Mouse (Mus musculus) adrenal gland, postnatal 14 days (tissue): ENCODE measurements around the gene Nradd. TPM values are rescaled to one million over a fixed set of nuclear protein-coding genes. Genes with fewer than 3 reads are reported as not detected.

Experiments used
- DNase-seq: peaks from one replicate; pipeline ENCODE4 v3.0.0; 2021; ENCODE audit warnings: mixed read lengths
- long read RNA-seq, 2 experiments: library from polyadenylated mRNA; stranded (forward); transcript quantifications; one replicate each; pipeline ENCODE4 v2.0.0; 2021
- total RNA-seq: library from RNA; stranded (reverse); gene quantifications from 2 replicates; pipeline ENCODE4 v1.2.3, GENCODE M21; 2021

Gene Nradd
- total RNA-seq: 8.4 and 10.5 TPM in 2 replicates
- long read RNA-seq, experiment 1, partial matches to known transcripts: 0 of 11 reads
- long read RNA-seq, experiment 1, other reads (novel, unspliced or antisense): 7 of 11 reads
- long read RNA-seq, experiment 2, partial matches to known transcripts: 0 of 4 reads
- long read RNA-seq, experiment 2, other reads (novel, unspliced or antisense): 3 of 4 reads

- DNase-seq: peak; percentile 95
Observed at GRCm38 (mm10) chr9:110624361-110625166, at the start of gene Nradd. Nradd (minus strand) TSS chr9:110624452.

GRCm38 (mm10) chr9:110673107-110673752, 49.0 kb upstream of the Nradd start:
- no peak for DNase-seq

- peak; percentile 53 for DNase-seq
Observed at GRCm38 (mm10) chr9:110672462-110673106, 48.3 kb upstream of the Nradd start.

- DNase-seq: no peak
Observed at GRCm38 (mm10) chr9:110669785-110670184, 45.5 kb upstream of the Nradd start.

GRCm38 (mm10) chr9:110668601-110669293, 44.5 kb upstream of the Nradd start:
- DNase-seq: no peak

- DNase-seq: no peak
Observed at GRCm38 (mm10) chr9:110667219-110667836, 43.1 kb upstream of the Nradd start.

- no peak for DNase-seq
Observed at GRCm38 (mm10) chr9:110666374-110666773, 42.1 kb upstream of the Nradd start.

- peak; percentile 44 for DNase-seq
Observed at GRCm38 (mm10) chr9:110665912-110666311, 41.7 kb upstream of the Nradd start.

GRCm38 (mm10) chr9:110662844-110663243, 38.6 kb upstream of the Nradd start:
- DNase-seq: no peak

GRCm38 (mm10) chr9:110660856-110661612, 36.8 kb upstream of the Nradd start:
- DNase-seq: no peak

GRCm38 (mm10) chr9:110660208-110660607, 36.0 kb upstream of the Nradd start:
- DNase-seq: no peak

GRCm38 (mm10) chr9:110659521-110659920, 35.3 kb upstream of the Nradd start:
- DNase-seq: peak; percentile 46

GRCm38 (mm10) chr9:110657474-110658078, 33.3 kb upstream of the Nradd start:
- peak; percentile 64 for DNase-seq

GRCm38 (mm10) chr9:110656249-110657221, 32.3 kb upstream of the Nradd start, which contains the start of gene Ccdc12:
Ccdc12 (plus strand) TSS chr9:110656503.
- DNase-seq: peak; percentile 95

GRCm38 (mm10) chr9:110655651-110656007, 31.4 kb upstream of the Nradd start:
- DNase-seq: no peak

- no peak for DNase-seq
Observed at GRCm38 (mm10) chr9:110654726-110655650, 30.7 kb upstream of the Nradd start.

- peak; percentile 97 for DNase-seq
Observed at GRCm38 (mm10) chr9:110653655-110654461, 29.6 kb upstream of the Nradd start, which contains the start of gene Nbeal2. Nbeal2 (minus strand) TSS chr9:110654161.
